ENCODE assay signal across 8 mouse cellular contexts in the genomic region with DNA sequence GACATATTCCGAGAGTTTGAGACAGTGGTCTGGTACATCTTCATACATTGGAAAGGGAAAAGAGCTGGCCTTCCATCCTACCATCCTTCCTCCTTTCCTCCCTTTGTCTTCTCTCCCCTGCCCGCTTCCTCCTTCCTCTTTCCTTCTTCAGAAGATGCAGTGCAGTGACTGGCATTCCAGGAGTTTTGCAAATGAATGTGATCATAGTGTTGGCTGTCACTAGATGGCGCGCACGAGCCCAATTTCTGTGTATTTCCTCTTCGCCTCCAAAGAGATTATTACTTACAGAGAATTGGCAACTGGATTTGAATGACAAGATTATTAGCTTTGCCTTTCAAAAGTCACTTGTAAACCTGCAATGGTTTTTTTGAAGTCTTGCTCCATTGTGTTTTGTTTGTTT. TPM values are rescaled to one million over a fixed set of nuclear protein-coding genes. Genes with fewer than 3 reads are reported as not detected.
DNase-seq lines count a peak whose midpoint lies in the region; ATAC-seq and TF ChIP-seq lines count a peak whose summit lies in the region.

No protein-coding gene starts in this region.

- H3K4me2 ChIP-seq in heart, embryonic 12.5 days = no peak overlapping the region

- TF ChIP-seq CTCF in layer of hippocampus, adult 2 months (conservative IDR thresholded peaks at IDR 0.05) = peak; percentile 90

- H3K4me3 ChIP-seq in heart, embryonic 12.5 days = no peak overlapping the region
- no peak overlapping the region for H3K4me3 ChIP-seq in layer of hippocampus, adult 2 months

- H3K9ac ChIP-seq in heart, embryonic 12.5 days = no peak overlapping the region

- H3K9me3 ChIP-seq in heart, embryonic 12.5 days (replicated peaks) = no peaks in the 10 kb centered on the region

- peak; percentile 85 for DNase-seq in heart, adult 11 months
- DNase-seq in MEL-GATA-1-ER (ENCODE audit: extremely low read depth, low read depth) = peak; percentile 33
- peak; percentile 47 for DNase-seq in cerebellum, adult 9-10 months
- peak; percentile 63 to 65 for DNase-seq in frontal cortex, postnatal 25 days (ENCODE audit: low spot score in 2 of 2)
- peak; percentile 70 to 79 for DNase-seq in layer of hippocampus, adult 2 months (ENCODE audit: low spot score in 2 of 2)
- DNase-seq in lung, postnatal 36 days = peak; percentile 83
- peak; percentile 20 to 67 for DNase-seq in spleen, adult 18-20 months

- no peaks in the 10 kb centered on the region for H3K27me3 ChIP-seq in heart, embryonic 12.5 days (replicated peaks)

- ATAC-seq in heart, embryonic 12.5 days (ENCODE audit: insufficient number of reproducible peaks, low FRiP score) = no peak

- WGBS in heart, embryonic 12.5 days = 19% methylated on average over 6 of the region's 6 CpGs

- H3K4me1 ChIP-seq in heart, embryonic 12.5 days (replicated peaks) = peaks cover 11% of the 10 kb centered on the region

- H3K36me3 ChIP-seq in heart, embryonic 12.5 days = no peaks in the 10 kb centered on the region

- no peak overlapping the region for H3K27ac ChIP-seq in heart, embryonic 12.5 days (ENCODE audit: poor library complexity, severe bottlenecking)
- H3K27ac ChIP-seq in layer of hippocampus, adult 2 months = no peak overlapping the region

RNA-seq across cellular contexts. Expression of a gene that starts 36.0 kb away (rescaled TPM):
- polyA plus RNA-seq in heart, embryonic 12.5 days (2016; fragmentation: Nextera tagmentation; extraction: Ambion mirVana) = 0.46 and 0.64 TPM in 2 replicates
- total RNA-seq in layer of hippocampus, adult 2 months (2021) = under 1 TPM in 1 of 2 experiments, not detected in 1; 0.15 TPM

RNA-seq across cellular contexts. Expression of a gene that starts 36.1 kb away (rescaled TPM):
- 3.4 and 4.0 TPM in 2 replicates for polyA plus RNA-seq in heart, embryonic 12.5 days (2016; fragmentation: Nextera tagmentation; extraction: Ambion mirVana)
- 1 to 10 TPM in 1 of 2 experiments, under 1 TPM in 1; 0.82 to 1.6 TPM for total RNA-seq in layer of hippocampus, adult 2 months (2021)

RNA-seq across cellular contexts. Expression of a gene that starts 39.7 kb away (rescaled TPM):
- 44.2 and 48.3 TPM in 2 replicates for polyA plus RNA-seq in heart, embryonic 12.5 days (2016; fragmentation: Nextera tagmentation; extraction: Ambion mirVana)
- total RNA-seq in layer of hippocampus, adult 2 months (2021) = 10 to 100 TPM; 11.3 to 12.6 TPM

Comparison
In these comparisons a context has a peak if more than half of its experiments do, and no peak if none do; other contexts are left out.
1. DNase-seq: peak in every context shown above with its lines; median percentile 85 in heart, adult 11 months; 83 in lung, postnatal 36 days; 74 in layer of hippocampus, adult 2 months; 64 in frontal cortex, postnatal 25 days; 47 in cerebellum, adult 9-10 months; 44 in spleen, adult 18-20 months; 33 in MEL-GATA-1-ER.